Mouse (Mus musculus) heart, adult 9 months (tissue): ENCODE results near the gene Hsd17b11.
"Not testable (repeated sequence)": the region's sequence is repeated elsewhere in the genome, so short reads cannot be mapped to it uniquely, and the experiment has no call there.

Experiments
- DNase-seq, 2 experiments: peaks; one replicate each; pipeline ENCODE4 v3.0.0; 2022; ENCODE audit warnings: low spot score in 2 of 2

The Hsd17b11 gene

DNA sequence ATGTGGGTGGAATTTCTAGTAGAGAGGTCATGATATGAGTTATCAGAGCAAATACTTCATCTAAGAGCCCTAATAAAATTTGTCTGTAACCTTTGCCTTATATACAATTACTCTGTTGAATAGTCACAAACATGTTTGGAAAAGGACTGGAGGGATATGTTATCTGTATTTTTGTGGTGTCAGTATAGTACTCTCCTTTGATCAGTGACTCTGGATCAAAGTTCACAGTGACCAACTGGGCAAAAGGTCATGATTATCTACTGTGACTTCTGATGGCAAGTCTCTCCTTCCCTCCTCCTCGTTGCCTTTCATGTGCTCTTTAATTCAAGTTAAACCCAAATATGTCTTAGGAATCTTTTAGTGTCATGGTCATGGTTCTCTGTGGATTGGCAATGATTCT, 14.1 kb upstream of the Hsd17b11 start:
- no peak for DNase-seq

DNA sequence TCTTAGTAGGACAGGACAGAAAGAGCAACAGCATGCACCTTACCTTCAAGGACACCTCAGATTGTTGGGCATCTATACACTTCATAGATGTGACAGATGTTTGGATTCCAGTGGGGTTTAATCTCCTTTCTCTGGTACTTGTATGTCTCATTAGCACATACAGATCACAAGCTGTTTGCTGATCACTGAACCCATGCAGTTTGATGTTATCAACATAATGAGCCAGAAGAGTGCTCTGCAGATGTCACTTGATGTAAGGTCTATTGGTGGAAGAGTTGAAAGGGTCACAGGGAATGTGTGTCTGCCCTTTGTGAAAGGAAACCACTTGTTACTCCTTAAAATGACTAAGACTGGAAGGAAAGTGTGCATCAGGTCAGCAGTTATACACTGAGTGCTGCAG, 13.3 kb upstream of the Hsd17b11 start:
- DNase-seq = no peak

DNA sequence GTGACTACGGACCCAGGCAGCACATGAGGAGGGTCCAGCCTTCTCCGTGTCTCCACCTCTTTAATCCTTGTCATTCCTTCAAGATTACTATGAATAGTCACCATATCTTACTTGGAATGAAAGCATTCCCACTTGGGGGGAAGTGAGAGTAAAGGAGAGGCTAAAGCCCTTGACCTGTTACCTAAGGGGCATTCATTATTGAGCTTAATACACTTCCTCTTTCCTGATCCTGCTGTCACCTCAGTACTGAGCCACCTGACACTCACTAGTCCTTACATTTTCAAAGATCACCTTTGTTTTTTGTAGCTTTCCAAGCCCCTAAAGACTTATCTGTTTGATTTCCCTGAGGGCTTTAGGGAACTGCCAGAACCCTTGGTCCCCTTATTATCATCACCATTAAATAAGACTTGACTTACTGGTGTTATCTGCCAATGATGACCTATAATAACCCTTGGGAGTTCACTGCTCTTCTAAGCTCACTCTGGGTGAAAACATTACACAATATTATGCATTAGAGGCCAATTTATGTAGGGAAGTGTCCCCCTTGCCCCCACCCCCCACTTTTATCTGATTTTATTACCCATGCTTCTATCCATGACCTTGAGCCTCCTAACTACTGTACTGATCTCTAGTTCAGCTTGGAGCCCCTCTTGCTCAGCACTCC, 10.8 kb upstream of the Hsd17b11 start:
- no peak for DNase-seq

DNA sequence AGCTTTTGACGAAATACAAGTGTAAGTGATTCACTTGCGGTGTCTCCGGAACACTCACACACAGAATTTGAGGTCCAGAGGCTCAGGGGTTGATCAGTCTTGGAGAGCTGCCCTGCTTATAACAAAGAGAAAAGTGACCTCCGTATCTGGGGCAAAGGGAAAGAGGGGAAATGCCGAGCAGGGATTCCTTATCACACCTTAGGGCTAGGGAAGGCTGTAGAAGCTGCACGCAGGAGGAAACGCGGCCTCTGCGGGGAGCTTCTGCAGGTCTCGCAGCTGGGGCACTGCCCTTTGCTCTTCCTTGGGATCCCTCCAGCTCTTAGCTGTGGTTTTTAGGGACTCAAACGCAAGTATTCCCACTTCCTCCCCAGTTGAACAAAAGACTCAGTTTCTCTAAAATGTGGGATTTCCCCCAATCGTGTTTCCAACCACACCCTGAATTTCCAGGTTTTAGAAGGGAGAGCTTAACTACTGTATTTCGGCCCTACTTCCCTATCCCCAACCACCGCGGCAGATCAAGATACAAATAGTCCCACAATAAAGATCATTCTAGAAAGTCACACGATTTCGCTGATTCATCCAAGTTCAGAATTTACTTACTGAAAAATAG, 3.6 kb upstream of the Hsd17b11 start:
- DNase-seq = peak in 1 of 2 experiments; percentile 22

DNA sequence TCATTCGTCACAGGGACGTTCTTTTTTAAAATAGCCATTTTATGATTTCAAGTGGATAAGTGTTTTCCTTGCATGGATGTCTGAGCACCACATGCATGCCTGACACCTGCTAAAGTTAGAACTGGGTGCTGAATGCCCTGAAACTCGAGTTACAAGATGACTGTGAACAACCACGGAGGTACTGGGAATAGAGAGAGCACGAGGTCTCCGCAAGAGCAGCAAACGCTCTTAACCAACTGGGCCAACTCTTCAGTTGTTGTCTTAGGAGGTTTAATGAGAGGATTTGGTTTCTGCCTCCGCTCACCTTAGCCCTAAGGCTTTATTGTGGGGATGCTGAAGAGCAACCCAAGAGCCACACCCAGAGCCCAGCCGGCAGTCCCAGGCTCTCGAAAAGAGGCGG, 3.0 kb upstream of the Hsd17b11 start:
- no peak for DNase-seq

- not testable (repeated sequence) for DNase-seq
Measured at GRCm38 (mm10) chr5:104024193-104024592, 2.5 kb upstream of the Hsd17b11 start.

- no peak for DNase-seq
Measured at GRCm38 (mm10) chr5:104023289-104024020, 1.7 kb upstream of the Hsd17b11 start.

DNA sequence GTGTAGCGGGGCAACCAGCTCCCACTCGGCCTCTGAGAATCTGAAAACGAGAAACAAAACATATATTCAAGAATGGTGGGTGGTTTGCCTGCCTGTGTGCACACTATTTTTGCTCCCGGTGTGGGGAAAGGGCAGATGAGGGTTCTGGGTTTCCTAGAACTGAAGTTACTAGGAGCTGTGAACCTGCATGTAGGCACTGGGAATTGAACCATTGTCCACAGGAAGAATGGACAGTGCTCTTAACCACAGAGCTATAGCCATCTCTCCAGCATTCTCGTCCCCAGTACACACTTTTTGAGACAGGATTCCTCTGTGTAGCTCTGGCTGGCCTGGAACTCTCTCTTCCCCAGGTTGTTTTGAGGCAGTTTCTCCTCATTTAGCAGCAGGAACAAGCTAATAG, 839 bp upstream of the Hsd17b11 start:
- no peak for DNase-seq

DNA sequence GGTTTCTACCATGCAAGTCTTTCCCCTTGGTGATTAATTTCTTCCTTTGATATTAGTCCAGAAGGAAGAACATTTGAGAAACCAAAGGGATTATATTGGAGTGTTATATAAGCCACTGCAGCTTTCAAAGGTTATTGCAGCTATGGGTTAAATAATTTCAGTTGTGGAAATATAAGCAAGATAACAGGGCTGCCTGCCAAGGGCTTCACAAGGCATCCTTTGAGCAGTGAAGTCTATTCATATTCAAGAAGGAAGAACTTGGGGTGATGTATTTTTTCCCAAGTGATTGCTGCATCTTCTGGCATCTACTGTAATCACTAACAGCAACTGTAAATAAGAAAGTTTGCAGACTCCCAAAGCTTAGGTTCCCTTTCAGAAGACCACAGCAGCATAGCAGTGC, 10.3 kb downstream of the Hsd17b11 start:
- no peak for DNase-seq

- DNase-seq = no peak
Measured at GRCm38 (mm10) chr5:104010261-104010660, 11.5 kb downstream of the Hsd17b11 start.

DNA sequence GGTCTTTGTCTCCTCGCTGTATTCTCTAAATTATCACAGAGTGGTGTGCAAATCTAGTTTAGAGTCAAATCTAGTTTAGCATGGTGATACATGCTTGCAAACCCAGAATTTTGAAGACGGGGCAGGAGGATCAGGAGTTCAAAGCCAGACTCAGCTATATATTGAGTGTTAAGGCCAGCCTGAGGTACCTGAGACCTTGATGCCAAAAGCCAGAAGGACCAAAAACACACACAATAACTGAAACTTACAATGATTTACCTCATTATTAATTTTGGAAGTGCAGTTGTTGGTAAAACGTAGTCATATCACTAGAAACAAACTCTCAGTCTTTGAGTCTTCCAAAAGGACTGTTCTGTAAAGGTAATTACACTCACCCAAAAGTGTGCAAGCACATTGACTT, 12.3 kb downstream of the Hsd17b11 start:
- DNase-seq = no peak

- no peak for DNase-seq
Measured at GRCm38 (mm10) chr5:104007801-104008200, 13.9 kb downstream of the Hsd17b11 start.

DNA sequence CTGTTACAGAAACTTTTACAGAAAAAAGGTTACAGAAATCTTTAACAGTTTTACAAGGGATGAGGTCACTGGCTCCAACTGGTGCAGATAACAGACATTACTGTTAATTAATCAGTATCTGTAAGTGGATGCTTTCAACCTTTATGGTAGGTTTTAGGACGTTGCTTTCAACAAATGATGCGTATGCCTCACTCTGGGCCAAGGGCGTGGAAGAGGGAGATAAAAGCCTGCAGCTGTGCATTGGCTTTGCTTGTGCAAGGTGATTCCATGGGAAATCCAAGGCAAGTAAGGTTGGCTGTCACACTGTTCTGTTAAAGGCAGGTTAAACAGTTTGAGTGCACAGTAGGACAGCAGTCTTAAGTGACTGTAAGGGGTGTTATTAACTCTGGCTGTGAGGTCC, 14.9 kb downstream of the Hsd17b11 start:
- no peak for DNase-seq

DNA sequence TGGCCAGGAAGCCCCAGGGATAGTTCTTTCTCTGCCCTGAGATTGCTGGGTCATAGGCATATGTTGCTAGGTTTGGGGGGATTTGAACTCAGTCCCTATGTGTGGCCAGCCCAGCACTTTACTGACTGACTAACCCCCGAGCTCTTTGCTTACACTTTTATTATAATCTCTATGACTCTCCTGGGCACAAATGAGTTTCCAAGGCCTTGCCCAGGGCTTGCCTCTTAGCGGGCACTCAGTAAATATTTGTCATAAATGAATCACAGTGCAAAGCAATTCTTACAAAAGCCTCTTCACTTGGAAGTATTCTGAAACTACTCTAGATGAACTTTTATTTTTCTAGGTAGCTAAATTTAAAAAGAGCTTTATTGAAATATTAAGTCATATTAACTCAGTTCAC, 17.8 kb downstream of the Hsd17b11 start:
- DNase-seq = no peak

DNA sequence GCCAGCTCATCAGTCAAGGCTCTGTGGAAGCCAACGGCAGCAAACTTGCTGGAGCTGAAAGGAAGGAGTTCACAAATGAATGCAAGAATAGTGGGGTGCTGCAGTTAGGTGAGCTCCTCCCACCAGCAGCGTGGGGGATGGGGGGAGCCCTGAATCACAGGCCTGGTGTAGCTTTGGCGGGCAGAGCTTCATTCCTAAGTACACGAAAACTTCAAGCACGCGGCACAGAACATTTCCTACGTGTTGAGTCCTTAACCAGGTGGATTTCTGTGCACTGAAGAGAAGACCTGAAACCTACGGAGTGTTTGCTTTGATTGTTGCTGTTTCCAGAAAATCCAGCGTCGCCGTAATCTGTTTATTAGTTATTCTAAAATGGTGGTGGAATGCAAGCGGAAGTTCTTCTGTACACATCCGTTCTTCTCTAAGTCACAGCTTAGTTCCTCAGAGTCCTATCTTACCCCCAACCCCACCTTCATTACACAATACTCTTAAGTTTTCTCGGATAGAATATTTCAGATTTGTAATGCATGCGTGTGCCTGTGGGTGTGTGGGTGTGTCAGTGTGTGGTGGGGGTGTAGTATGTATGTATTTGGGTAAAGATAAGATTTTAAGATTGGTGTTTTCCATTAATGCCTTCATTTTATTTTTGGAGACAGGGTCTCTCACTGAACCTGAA, 18.3 kb downstream of the Hsd17b11 start:
- DNase-seq = no peak

- no peak for DNase-seq
Measured at GRCm38 (mm10) chr5:104002549-104003255, 19.0 kb downstream of the Hsd17b11 start.

DNA sequence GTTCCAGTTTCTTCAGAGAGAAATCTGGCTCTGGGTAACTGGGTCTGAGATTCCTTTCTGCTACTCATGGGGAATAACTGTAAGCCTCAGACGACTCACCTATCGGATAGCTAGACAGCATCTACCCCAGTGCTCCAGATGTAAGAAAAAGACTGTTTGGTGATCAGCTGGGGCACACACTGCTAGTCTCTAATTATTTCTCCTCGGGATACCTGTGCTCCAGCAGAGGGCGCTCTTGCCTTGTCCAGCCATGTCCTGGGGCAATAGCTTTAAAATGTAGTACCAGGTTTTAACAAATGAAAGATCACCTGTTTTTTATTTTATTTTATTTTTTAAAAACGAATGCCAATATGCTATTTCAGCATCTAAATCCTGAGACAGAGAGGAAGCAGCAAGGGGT, 22.0 kb downstream of the Hsd17b11 start:
- DNase-seq = peak; percentile 53 to 78

DNA sequence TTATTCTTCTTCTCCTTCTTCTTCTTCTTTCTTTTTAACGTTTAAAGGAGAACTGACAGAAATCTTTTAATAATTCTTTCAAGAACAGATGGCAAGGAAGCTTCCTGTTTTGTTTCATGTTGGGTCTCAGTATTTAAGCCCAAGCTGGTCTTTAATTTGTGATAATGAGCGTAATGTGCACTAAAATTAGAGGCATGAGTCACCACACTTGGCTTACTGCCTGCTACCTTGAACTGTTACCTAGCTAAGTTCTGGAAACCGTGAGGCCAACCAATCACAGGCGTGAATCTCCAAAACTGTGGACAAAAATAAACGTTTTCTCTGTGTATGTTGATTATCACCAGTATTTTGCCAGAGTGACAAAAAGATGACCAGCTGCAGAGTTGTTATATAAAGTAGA, 23.0 kb downstream of the Hsd17b11 start:
- peak; percentile 37 to 69 for DNase-seq

DNA sequence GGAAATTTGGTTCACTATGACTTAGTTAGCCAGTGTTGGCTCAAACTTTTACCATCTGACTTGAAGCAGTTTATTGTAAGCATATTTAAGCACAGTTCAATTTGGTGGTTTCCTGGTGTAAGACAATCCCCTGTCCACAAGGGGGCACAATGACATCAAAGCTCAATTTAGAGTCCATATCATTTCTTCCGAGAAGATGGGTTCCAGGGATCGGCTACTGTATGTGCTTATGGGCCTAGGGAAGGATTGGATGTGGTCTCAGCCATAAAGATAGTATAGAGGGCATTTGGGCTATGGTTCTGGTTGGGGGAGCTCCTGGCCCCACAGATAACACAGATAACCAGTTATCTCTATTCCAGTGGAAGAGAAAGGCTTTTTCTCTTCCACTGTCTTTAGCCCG, 26.5 kb downstream of the Hsd17b11 start:
- DNase-seq = no peak

- DNase-seq = no peak
Measured at GRCm38 (mm10) chr5:103994669-103995068, 27.1 kb downstream of the Hsd17b11 start.

DNA sequence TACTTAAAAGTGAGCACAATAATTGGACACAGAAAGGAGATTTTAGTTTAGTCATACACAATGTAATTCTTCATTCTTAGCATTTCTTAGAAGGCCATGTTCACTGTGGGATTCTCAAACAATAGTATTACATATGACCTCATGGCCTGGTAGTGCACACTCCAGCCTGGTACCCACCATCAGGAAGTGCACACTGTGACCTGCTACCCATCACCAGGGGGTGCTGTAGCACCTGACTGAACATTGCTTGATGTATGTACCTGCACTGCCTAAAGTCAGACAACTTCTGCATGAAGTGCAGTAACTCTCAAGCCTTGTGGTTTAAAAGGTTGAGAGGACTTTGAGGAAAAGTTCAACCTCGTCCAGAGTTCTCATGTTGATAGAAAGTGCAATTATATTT, 28.1 kb downstream of the Hsd17b11 start:
- DNase-seq = no peak

DNA sequence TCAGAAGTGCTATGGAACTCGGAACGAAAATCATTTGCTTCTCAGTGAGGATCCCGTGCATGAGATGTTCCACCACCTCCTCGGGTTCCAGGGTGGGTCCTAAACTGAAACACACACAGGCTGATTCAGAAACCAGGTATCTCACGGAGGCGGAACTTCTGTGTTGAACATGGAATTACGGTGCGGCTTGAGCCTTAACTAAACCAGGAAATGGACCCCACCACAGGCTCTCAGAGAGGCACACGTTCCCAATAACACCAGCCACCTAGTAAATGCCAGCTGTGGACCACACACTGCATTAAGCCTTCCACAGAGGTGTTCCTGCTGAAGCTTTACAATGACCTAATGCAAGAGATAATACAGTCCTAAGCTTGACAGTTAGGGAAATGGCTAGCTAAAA, 28.9 kb downstream of the Hsd17b11 start:
- DNase-seq = no peak
